Comparison of ENCODE assay signal across 8 mouse cellular contexts in genomic region chr2:156584797-156585471, GRCm38 (mm10). TPM values are rescaled to one million over a fixed set of nuclear protein-coding genes. Genes with fewer than 3 reads are reported as not detected.
DNase-seq lines count a peak whose midpoint lies in the region; ATAC-seq and TF ChIP-seq lines count a peak whose summit lies in the region.

No protein-coding gene starts in this region.

- H3K4me3 ChIP-seq in cortical plate, adult 2 months (ENCODE audit: insufficient read depth, low read length): no peak overlapping the region

- no peak for ATAC-seq in megakaryocyte, adult 5-6 weeks (ENCODE audit: poor library complexity, severe bottlenecking)

- intact Hi-C loops in left cerebral cortex, postnatal 36 days (cut with DNase I): loop anchor here (2.0 kb wide), 1 partner anchor 28 kb away; the partner anchor contains the start of gene Dlgap4

- no peak for TF ChIP-seq CTCF in cortical plate, adult 2 months (IDR thresholded peaks at IDR 0.05; ENCODE audit: extremely low read depth, insufficient read depth, low read length)

- H3K27ac ChIP-seq in cortical plate, adult 2 months (ENCODE audit: insufficient read depth, low read length): 0 out of 2 replicates have a peak overlapping the region, but pooled peaks have one; percentile 6

- TF ChIP-seq POLR2A in cortical plate, adult 2 months (IDR thresholded peaks at IDR 0.05; ENCODE audit: extremely low read depth, insufficient read depth, low read length): no peak

- H3K4me1 ChIP-seq in cortical plate, adult 2 months (ENCODE audit: control insufficient read depth, insufficient read depth, low read length): peaks cover 14% of the 10 kb centered on the region

- peak; percentile 20 to 24 for DNase-seq in cerebellum, adult 18-20 months
- DNase-seq in cerebellum, postnatal 25 days: no peak
- DNase-seq in heart, postnatal 4 days: peak; percentile 52
- peak; percentile 55 to 62 for DNase-seq in left cerebral cortex, postnatal 36 days (ENCODE audit: low spot score in 2 of 2)
- peak; percentile 49 to 52 for DNase-seq in right cerebral cortex, postnatal 36 days (ENCODE audit: low spot score in 2 of 2)
- no peak for DNase-seq in testis, postnatal 14 days (ENCODE audit: low spot score)

RNA-seq across cellular contexts. Expression of gene Dlgap4, which starts 28.6 kb away (rescaled TPM):
- polyA plus RNA-seq in cortical plate, adult 2 months (2012; rRNA removed): 205 and 222 TPM in 2 replicates
- total RNA-seq in heart, postnatal 4 days (2021): 10 to 100 TPM; 57.1 to 58.3 TPM
- 100 to 1,000 TPM; 224 to 241 TPM for total RNA-seq in left cerebral cortex, postnatal 36 days (2021)
- total RNA-seq in megakaryocyte, adult 5-6 weeks (2015): 35.2 and 38.7 TPM in 2 replicates
- total RNA-seq in megakaryocyte, adult 5-6 weeks (2017): 13.8 and 24.0 TPM in 2 replicates

RNA-seq across cellular contexts. Expression of gene Aar2, which starts 37.5 kb away (rescaled TPM):
- 30.2 and 30.8 TPM in 2 replicates for polyA plus RNA-seq in cortical plate, adult 2 months (2012; rRNA removed)
- total RNA-seq in heart, postnatal 4 days (2021): 10 to 100 TPM; 17.3 to 17.8 TPM
- 10 to 100 TPM; 34.5 to 38.8 TPM for total RNA-seq in left cerebral cortex, postnatal 36 days (2021)
- total RNA-seq in megakaryocyte, adult 5-6 weeks (2015): 7.5 and 10.2 TPM in 2 replicates
- 5.8 and 6.4 TPM in 2 replicates for total RNA-seq in megakaryocyte, adult 5-6 weeks (2017)

Comparison
In these comparisons a context has a peak if more than half of its experiments do, and no peak if none do; other contexts are left out.
1. DNase-seq: peak in cerebellum, adult 18-20 months (2 of 2), heart, postnatal 4 days (single experiment), left cerebral cortex, postnatal 36 days (2 of 2) and right cerebral cortex, postnatal 36 days (2 of 2); none in cerebellum, postnatal 25 days (0 of 2) and testis, postnatal 14 days (single experiment).